Mouse (Mus musculus): ENCODE results near the gene Adam19. TPM values are rescaled to one million over a fixed set of nuclear protein-coding genes. Genes with fewer than 3 reads are reported as not detected.

The Adam19 gene
- polyA plus RNA-seq, 1 experiment from 2014 or later: 14.5 TPM

GRCm38 (mm10) chr11:46069408-46070003 lies 13.7 kb downstream of the Adam19 start:
- no peaks in the 10 kb centered on the region for H3K9me3 ChIP-seq (ENCODE audit: control insufficient read depth, low read length)
- no peaks in the 10 kb centered on the region for H3K27me3 ChIP-seq (ENCODE audit: control insufficient read depth, insufficient read depth, low read length)
- no peak overlapping the region for H3K9ac ChIP-seq
- no peak for DNase-seq (ENCODE audit: low spot score)
- 17% methylated on average over 17 of the region's 17 CpGs for WGBS
- no peak for ATAC-seq (ENCODE audit: low FRiP score)
- H3K4me1 ChIP-seq (replicated peaks; ENCODE audit: control insufficient read depth, insufficient read depth, low read length): peaks cover 28% of the 10 kb centered on the region
- H3K27ac ChIP-seq: no peak overlapping the region
- no peak overlapping the region for H3K4me2 ChIP-seq (replicated peaks)
- peaks cover 17% of the 10 kb centered on the region for H3K36me3 ChIP-seq (replicated peaks; ENCODE audit: control insufficient read depth, insufficient read depth)
- no peak overlapping the region for H3K4me3 ChIP-seq (replicated peaks; ENCODE audit: low read length)

- Histone ChIP-seq H3K4me1 (replicated peaks; ENCODE audit: control insufficient read depth, insufficient read depth, low read length) (peaks cover 22% of the 10 kb centered on the region), H3K9me3 (ENCODE audit: control insufficient read depth, low read length) (no peaks in the 10 kb centered on the region), H3K4me2 (replicated peaks) (no peak overlapping the region), H3K4me3 (replicated peaks; ENCODE audit: low read length) (no peak overlapping the region), H3K27ac (no peak overlapping the region), H3K27me3 (ENCODE audit: control insufficient read depth, insufficient read depth, low read length) (no peaks in the 10 kb centered on the region), H3K36me3 (replicated peaks; ENCODE audit: control insufficient read depth, insufficient read depth) (peaks cover 11% of the 10 kb centered on the region), H3K9ac (no peak overlapping the region)
- WGBS: 90% methylated on average over 4 of the region's 4 CpGs
- DNase-seq (ENCODE audit: low spot score) (no peak), ATAC-seq (ENCODE audit: low FRiP score) (no peak)
These were observed 14.4 kb downstream of the Adam19 start for GRCm38 (mm10) chr11:46070161-46070560.

GRCm38 (mm10) chr11:46070789-46071188 lies 15.0 kb downstream of the Adam19 start:
- Histone ChIP-seq H3K27ac (no peak overlapping the region), H3K9me3 (ENCODE audit: control insufficient read depth, low read length) (no peaks in the 10 kb centered on the region), H3K4me1 (replicated peaks; ENCODE audit: control insufficient read depth, insufficient read depth, low read length) (peaks cover 18% of the 10 kb centered on the region), H3K27me3 (ENCODE audit: control insufficient read depth, insufficient read depth, low read length) (no peaks in the 10 kb centered on the region), H3K9ac (no peak overlapping the region), H3K4me2 (replicated peaks) (no peak overlapping the region), H3K4me3 (replicated peaks; ENCODE audit: low read length) (no peak overlapping the region), H3K36me3 (replicated peaks; ENCODE audit: control insufficient read depth, insufficient read depth) (peaks cover 13% of the 10 kb centered on the region)
- no peak for ATAC-seq (ENCODE audit: low FRiP score)
- 76% methylated on average over 8 of the region's 8 CpGs for WGBS
- no peak for DNase-seq (ENCODE audit: low spot score)

GRCm38 (mm10) chr11:46072466-46073060 lies 16.8 kb downstream of the Adam19 start:
- no peaks in the 10 kb centered on the region for H3K9me3 ChIP-seq (ENCODE audit: control insufficient read depth, low read length)
- H3K9ac ChIP-seq: no peak overlapping the region
- no peak overlapping the region for H3K27ac ChIP-seq
- H3K36me3 ChIP-seq (replicated peaks; ENCODE audit: control insufficient read depth, insufficient read depth): peaks cover 8% of the 10 kb centered on the region
- no peak overlapping the region for H3K4me2 ChIP-seq (replicated peaks)
- H3K27me3 ChIP-seq (ENCODE audit: control insufficient read depth, insufficient read depth, low read length): no peaks in the 10 kb centered on the region
- no peak for DNase-seq (ENCODE audit: low spot score)
- H3K4me1 ChIP-seq (replicated peaks; ENCODE audit: control insufficient read depth, insufficient read depth, low read length): peaks cover 17% of the 10 kb centered on the region
- no peak for ATAC-seq (ENCODE audit: low FRiP score)
- no peak overlapping the region for H3K4me3 ChIP-seq (replicated peaks; ENCODE audit: low read length)
- 76% methylated on average over 8 of the region's 8 CpGs for WGBS

GRCm38 (mm10) chr11:46073061-46073849 lies 17.5 kb downstream of the Adam19 start:
- WGBS: 80% methylated on average over 15 of the region's 15 CpGs
- Histone ChIP-seq H3K27ac (no peak overlapping the region), H3K4me2 (replicated peaks) (no peak overlapping the region), H3K4me3 (replicated peaks; ENCODE audit: low read length) (no peak overlapping the region), H3K36me3 (replicated peaks; ENCODE audit: control insufficient read depth, insufficient read depth) (peaks cover 13% of the 10 kb centered on the region), H3K4me1 (replicated peaks; ENCODE audit: control insufficient read depth, insufficient read depth, low read length) (peaks cover 17% of the 10 kb centered on the region), H3K9me3 (ENCODE audit: control insufficient read depth, low read length) (no peaks in the 10 kb centered on the region), H3K27me3 (ENCODE audit: control insufficient read depth, insufficient read depth, low read length) (no peaks in the 10 kb centered on the region), H3K9ac (no peak overlapping the region)
- ATAC-seq (ENCODE audit: low FRiP score): no peak
- no peak for DNase-seq (ENCODE audit: low spot score)

- Histone ChIP-seq H3K4me3 (replicated peaks; ENCODE audit: low read length) (no peak overlapping the region), H3K27me3 (ENCODE audit: control insufficient read depth, insufficient read depth, low read length) (no peaks in the 10 kb centered on the region), H3K9ac (no peak overlapping the region), H3K4me1 (replicated peaks; ENCODE audit: control insufficient read depth, insufficient read depth, low read length) (peaks cover 17% of the 10 kb centered on the region), H3K4me2 (replicated peaks) (no peak overlapping the region), H3K9me3 (ENCODE audit: control insufficient read depth, low read length) (no peaks in the 10 kb centered on the region), H3K36me3 (replicated peaks; ENCODE audit: control insufficient read depth, insufficient read depth) (peaks cover 13% of the 10 kb centered on the region), H3K27ac (no peak overlapping the region)
- no peak for DNase-seq (ENCODE audit: low spot score)
- ATAC-seq (ENCODE audit: low FRiP score): no peak
- 89% methylated on average over 16 of the region's 17 CpGs for WGBS
These were observed 18.3 kb downstream of the Adam19 start for GRCm38 (mm10) chr11:46073850-46074688.

- Histone ChIP-seq H3K4me1 (replicated peaks; ENCODE audit: control insufficient read depth, insufficient read depth, low read length) (0 out of 2 replicates have a peak, but pooled peaks cover 5% of the 10 kb centered on the region), H3K4me2 (replicated peaks) (no peak overlapping the region), H3K4me3 (replicated peaks; ENCODE audit: low read length) (no peak overlapping the region), H3K9ac (no peak overlapping the region), H3K9me3 (ENCODE audit: control insufficient read depth, low read length) (no peaks in the 10 kb centered on the region), H3K27ac (no peak overlapping the region), H3K27me3 (ENCODE audit: control insufficient read depth, insufficient read depth, low read length) (no peaks in the 10 kb centered on the region), H3K36me3 (replicated peaks; ENCODE audit: control insufficient read depth, insufficient read depth) (peaks cover 13% of the 10 kb centered on the region)
- DNase-seq (ENCODE audit: low spot score) (no peak), ATAC-seq (ENCODE audit: low FRiP score) (no peak)
- WGBS: 94% methylated on average over 3 of the region's 3 CpGs
These were observed 19.7 kb downstream of the Adam19 start for GRCm38 (mm10) chr11:46075507-46075906.

GRCm38 (mm10) chr11:46076442-46077158 lies 20.8 kb downstream of the Adam19 start:
- Histone ChIP-seq H3K27me3 (ENCODE audit: control insufficient read depth, insufficient read depth, low read length) (no peaks in the 10 kb centered on the region), H3K4me1 (replicated peaks; ENCODE audit: control insufficient read depth, insufficient read depth, low read length) (0 out of 2 replicates have a peak, but pooled peaks cover 5% of the 10 kb centered on the region), H3K4me2 (replicated peaks) (no peak overlapping the region), H3K9ac (no peak overlapping the region), H3K36me3 (replicated peaks; ENCODE audit: control insufficient read depth, insufficient read depth) (peaks cover 13% of the 10 kb centered on the region), H3K27ac (no peak overlapping the region), H3K4me3 (replicated peaks; ENCODE audit: low read length) (no peak overlapping the region), H3K9me3 (ENCODE audit: control insufficient read depth, low read length) (no peaks in the 10 kb centered on the region)
- no peak for DNase-seq (ENCODE audit: low spot score)
- ATAC-seq (ENCODE audit: low FRiP score): no peak
- 91% methylated on average over 11 of the region's 11 CpGs for WGBS

Measured in hindbrain, embryonic 14.5 days (tissue).